Mouse (Mus musculus): Measurements from ENCODE around the gene Gm3336.

DNA sequence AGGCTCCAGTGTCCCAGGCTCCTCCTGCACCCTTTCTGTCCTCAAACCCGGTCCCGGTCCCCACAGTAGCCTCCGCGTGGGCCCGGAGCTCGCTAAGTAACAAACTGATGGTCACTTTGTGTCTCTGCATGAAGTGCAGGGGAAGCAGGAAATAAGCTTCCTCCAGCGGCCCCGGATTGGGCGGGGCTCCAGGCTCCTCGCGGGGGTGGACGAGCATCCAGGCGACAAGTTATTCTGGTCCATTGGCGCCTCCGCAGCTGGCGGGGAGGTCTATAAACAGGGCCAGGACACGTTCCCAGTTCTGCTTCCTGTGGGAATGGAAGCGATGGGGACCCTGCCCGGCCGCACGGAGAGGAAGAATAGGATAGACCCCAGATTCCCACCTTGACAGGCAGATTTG, 34.8 kb downstream of the Gm3336 start:
- TF ChIP-seq POLR2A (IDR thresholded peaks at IDR 0.05; ENCODE audit: extremely low read depth, insufficient read depth, low read length), result peak; percentile 45; the same call in 1 of the 2 replicates
- TF ChIP-seq CTCF (IDR thresholded peaks at IDR 0.05; ENCODE audit: low read depth, low read length), result no peak

Measured in liver, adult 2 months (tissue).